Mouse (Mus musculus): ENCODE results near the gene Gm27029. TPM values are rescaled to one million over a fixed set of nuclear protein-coding genes. Genes with fewer than 3 reads are reported as not detected.

The Gm27029 gene
- polyA plus RNA-seq, 1 experiment from 2014 or later, result 1.5 TPM

DNA sequence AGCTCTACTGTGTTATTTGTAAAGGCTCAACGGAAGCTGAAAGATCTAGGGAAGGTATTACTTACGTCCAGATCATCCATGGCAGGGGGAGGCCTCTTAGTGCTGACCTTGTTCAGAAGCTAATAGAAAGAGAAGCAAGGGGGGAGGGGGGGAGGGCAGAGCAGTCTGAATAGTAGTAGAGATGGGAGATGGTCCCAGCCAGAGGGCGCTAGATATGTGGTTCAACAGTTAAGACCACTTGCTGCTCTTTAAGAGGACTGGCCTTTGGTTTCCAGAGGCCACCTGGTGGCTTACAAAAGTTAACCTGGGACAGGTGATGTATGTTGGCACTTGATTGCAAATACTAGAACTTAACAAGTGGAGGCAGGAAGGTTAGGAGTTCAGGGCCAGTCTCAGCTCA lies 5.0 kb downstream of the Gm27029 start:
- DNase-seq (no peak), ATAC-seq (no peak)
- no peak overlapping the region for H3K9ac ChIP-seq (replicated peaks)
- H3K4me2 ChIP-seq (ENCODE audit: low read depth, low read length), result no peak overlapping the region
- H3K4me3 ChIP-seq (ENCODE audit: low read depth, low read length), result no peak overlapping the region
- H3K27me3 ChIP-seq (ENCODE audit: insufficient read depth, low read length), result no peaks in the 10 kb centered on the region
- H3K36me3 ChIP-seq (replicated peaks; ENCODE audit: insufficient read depth, low read length), result no peaks in the 10 kb centered on the region
- TF ChIP-seq CTCF (IDR thresholded peaks at IDR 0.05; ENCODE audit: low read depth) (peak; percentile 34; the same call in 1 of the 2 replicates), EP300 (IDR thresholded peaks at IDR 0.05; ENCODE audit: low read depth) (no peak)
- peaks cover 17% of the 10 kb centered on the region for H3K4me1 ChIP-seq (ENCODE audit: insufficient read depth)
- 48% methylated on average over 3 of the region's 3 CpGs for WGBS (ENCODE audit: insufficient replicate concordance)
- H3K9me3 ChIP-seq (ENCODE audit: low read length), result no peaks in the 10 kb centered on the region
- no peak overlapping the region for H3K27ac ChIP-seq (ENCODE audit: low read depth)

DNA sequence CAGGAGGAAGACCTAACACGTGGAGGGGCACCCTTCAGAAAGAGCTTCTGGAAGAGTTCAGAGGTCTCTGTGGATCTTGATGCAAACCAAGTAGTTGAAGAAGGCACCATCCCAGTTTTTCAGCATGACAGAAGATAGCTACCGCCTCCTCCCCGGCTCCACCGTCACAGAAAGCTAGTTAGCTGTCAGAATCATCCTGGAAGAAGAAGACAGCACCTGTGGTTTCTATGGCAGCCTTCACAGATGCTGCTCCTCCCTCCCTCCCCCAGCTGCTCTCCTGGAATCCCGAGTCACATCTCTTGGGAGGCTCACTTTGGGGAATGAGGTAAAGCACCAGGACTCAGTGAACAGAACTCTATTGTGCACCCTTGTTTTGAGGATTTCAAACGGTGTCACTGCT lies 5.6 kb downstream of the Gm27029 start:
- ATAC-seq (no peak), DNase-seq (no peak)
- Histone ChIP-seq H3K4me1 (ENCODE audit: insufficient read depth) (peaks cover 11% of the 10 kb centered on the region), H3K4me3 (ENCODE audit: low read depth, low read length) (no peak overlapping the region), H3K27ac (ENCODE audit: low read depth) (no peak overlapping the region), H3K4me2 (ENCODE audit: low read depth, low read length) (no peak overlapping the region), H3K27me3 (ENCODE audit: insufficient read depth, low read length) (no peaks in the 10 kb centered on the region), H3K36me3 (replicated peaks; ENCODE audit: insufficient read depth, low read length) (peaks cover 1% of the 10 kb centered on the region), H3K9me3 (ENCODE audit: low read length) (no peaks in the 10 kb centered on the region), H3K9ac (replicated peaks) (no peak overlapping the region)
- 69% methylated on average over 6 of the region's 6 CpGs for WGBS (ENCODE audit: insufficient replicate concordance)
- no peak for TF ChIP-seq CTCF (IDR thresholded peaks at IDR 0.05; ENCODE audit: low read depth)
- TF ChIP-seq EP300 (IDR thresholded peaks at IDR 0.05; ENCODE audit: low read depth), result no peak

DNA sequence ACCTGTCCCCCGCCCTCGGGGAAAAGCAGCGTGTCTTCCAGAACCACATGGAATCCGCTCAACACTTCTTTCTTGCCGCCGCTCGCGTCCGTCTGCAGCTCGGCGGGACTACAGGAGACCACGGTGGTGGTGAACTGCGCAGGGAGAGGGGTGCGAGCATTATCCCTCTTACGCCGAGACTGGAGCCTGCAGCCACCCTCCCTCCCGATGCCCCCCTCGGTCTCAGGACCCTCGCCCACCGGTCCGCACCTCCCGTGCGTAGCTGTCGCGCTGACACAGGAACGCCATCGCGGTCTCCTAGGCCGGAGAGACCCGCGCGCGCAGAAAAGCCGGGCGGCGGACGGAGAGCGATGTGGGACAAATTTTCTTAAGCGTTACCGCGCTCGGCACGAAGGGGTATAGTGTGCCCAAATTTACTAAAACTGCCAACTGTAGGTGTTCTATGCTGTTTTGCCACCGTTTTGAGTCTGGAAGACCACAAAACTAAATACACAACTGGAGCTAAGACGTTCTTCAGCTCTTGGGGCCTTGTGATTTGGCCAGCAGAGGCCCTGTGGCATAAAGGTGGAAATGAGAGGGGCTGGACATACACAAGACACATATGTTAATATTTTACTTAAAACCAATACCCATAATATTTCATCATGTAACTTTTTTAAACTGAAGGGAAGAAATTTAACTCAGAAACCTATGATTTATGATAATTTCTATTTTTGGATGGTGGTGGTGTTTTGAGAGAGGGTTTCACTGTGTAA lies 7.3 kb downstream of the Gm27029 start, which contains the start of gene Aarsd1:
Gene Aarsd1, minus strand, starts transcription at position 515 of the 755 bp plus-strand sequence.
- Histone ChIP-seq H3K4me1 (ENCODE audit: insufficient read depth) (peaks cover 7% of the 10 kb centered on the region), H3K27me3 (ENCODE audit: insufficient read depth, low read length) (no peaks in the 10 kb centered on the region), H3K9me3 (ENCODE audit: low read length) (no peaks in the 10 kb centered on the region), H3K27ac (ENCODE audit: low read depth) (peak within 1 kb of the TSS; percentile 60), H3K9ac (replicated peaks) (peak within 1 kb of the TSS; percentile 90), H3K36me3 (replicated peaks; ENCODE audit: insufficient read depth, low read length) (peaks cover 14% of the 10 kb centered on the region), H3K4me3 (ENCODE audit: low read depth, low read length) (peak within 1 kb of the TSS; percentile 97), H3K4me2 (ENCODE audit: low read depth, low read length) (peak within 1 kb of the TSS; percentile 99)
- TF ChIP-seq EP300 (IDR thresholded peaks at IDR 0.05; ENCODE audit: low read depth) (no peak), CTCF (IDR thresholded peaks at IDR 0.05; ENCODE audit: low read depth) (no peak)
- WGBS (ENCODE audit: insufficient replicate concordance), result under 1% methylated on average over 44 of the region's 45 CpGs
- ATAC-seq, result peak; percentile 91
- DNase-seq, result peak; percentile 89

DNA sequence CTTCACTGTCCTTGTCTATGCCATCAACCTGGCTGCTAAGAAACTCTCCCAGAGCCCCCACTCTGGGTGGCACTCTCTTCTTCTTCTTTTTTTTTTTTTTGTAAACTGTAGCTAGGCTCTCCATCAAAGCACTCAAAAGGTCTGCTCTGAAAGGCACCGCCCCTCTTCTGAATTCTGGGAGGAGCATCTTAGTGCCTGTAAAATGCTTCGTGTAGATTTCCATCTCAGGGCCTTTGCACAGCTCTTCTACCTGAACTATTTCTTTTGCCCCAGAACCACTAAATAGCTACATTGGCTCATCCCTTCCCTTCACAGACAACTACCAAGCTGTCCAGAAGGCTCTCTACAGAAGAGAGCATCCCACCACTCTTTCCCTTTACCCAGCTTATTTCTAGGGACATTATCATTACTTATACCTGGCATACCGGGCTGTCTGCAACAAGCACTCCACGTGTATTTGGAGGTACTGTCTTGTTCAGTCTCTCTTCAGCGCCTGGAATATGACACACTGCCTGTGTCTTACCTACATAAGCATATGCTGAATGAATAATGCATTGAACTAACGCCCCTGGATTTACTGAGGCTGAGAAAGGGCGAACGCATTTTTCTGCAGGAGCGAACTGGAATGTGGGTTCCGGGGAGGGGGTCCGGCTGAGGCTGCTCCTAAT lies 8.0 kb downstream of the Gm27029 start:
- no peak; the same call in 1 of the 2 replicates for ATAC-seq
- Histone ChIP-seq H3K4me1 (ENCODE audit: insufficient read depth) (peaks cover 7% of the 10 kb centered on the region), H3K4me3 (ENCODE audit: low read depth, low read length) (peak overlapping the region; percentile 97), H3K9me3 (ENCODE audit: low read length) (no peaks in the 10 kb centered on the region), H3K27ac (ENCODE audit: low read depth) (peak overlapping the region; percentile 60), H3K27me3 (ENCODE audit: insufficient read depth, low read length) (no peaks in the 10 kb centered on the region), H3K4me2 (ENCODE audit: low read depth, low read length) (peak overlapping the region; percentile 99), H3K36me3 (replicated peaks; ENCODE audit: insufficient read depth, low read length) (peaks cover 17% of the 10 kb centered on the region), H3K9ac (replicated peaks) (peak overlapping the region; percentile 90)
- under 1% methylated on average over 11 of the region's 11 CpGs for WGBS (ENCODE audit: insufficient replicate concordance)
- TF ChIP-seq EP300 (IDR thresholded peaks at IDR 0.05; ENCODE audit: low read depth) (no peak), CTCF (IDR thresholded peaks at IDR 0.05; ENCODE audit: low read depth) (no peak)
- DNase-seq, result peak; percentile 30

DNA sequence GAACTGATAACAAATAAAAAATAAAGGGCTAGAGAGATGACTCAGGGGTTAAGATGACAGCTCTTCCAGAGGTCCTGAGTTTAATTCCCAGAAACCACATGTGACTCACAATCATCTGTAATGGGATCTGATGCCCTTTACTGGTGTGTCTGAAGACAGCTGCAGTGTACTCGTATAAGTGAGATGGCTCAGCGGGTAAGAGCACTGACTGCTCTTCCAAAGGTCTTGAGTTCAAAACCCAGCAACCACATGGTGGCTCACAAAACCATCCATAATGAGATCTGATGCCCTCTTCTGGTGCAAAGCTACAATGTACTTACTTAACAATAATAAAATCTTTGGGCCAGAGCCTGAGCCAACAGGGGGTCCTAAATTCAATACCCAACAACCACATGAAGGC lies 9.3 kb downstream of the Gm27029 start:
- H3K27ac ChIP-seq (ENCODE audit: low read depth), result no peak overlapping the region
- no peak for ATAC-seq
- H3K36me3 ChIP-seq (replicated peaks; ENCODE audit: insufficient read depth, low read length), result peaks cover 22% of the 10 kb centered on the region
- WGBS (ENCODE audit: insufficient replicate concordance), result 84% methylated on average over 2 of the region's 2 CpGs
- no peaks in the 10 kb centered on the region for H3K9me3 ChIP-seq (ENCODE audit: low read length)
- no peak overlapping the region for H3K4me3 ChIP-seq (ENCODE audit: low read depth, low read length)
- H3K27me3 ChIP-seq (ENCODE audit: insufficient read depth, low read length), result no peaks in the 10 kb centered on the region
- H3K4me1 ChIP-seq (ENCODE audit: insufficient read depth), result peaks cover 7% of the 10 kb centered on the region
- no peak overlapping the region for H3K4me2 ChIP-seq (ENCODE audit: low read depth, low read length)
- DNase-seq, result no peak
- no peak overlapping the region for H3K9ac ChIP-seq (replicated peaks)
- TF ChIP-seq CTCF (IDR thresholded peaks at IDR 0.05; ENCODE audit: low read depth) (no peak), EP300 (IDR thresholded peaks at IDR 0.05; ENCODE audit: low read depth) (no peak)

DNA sequence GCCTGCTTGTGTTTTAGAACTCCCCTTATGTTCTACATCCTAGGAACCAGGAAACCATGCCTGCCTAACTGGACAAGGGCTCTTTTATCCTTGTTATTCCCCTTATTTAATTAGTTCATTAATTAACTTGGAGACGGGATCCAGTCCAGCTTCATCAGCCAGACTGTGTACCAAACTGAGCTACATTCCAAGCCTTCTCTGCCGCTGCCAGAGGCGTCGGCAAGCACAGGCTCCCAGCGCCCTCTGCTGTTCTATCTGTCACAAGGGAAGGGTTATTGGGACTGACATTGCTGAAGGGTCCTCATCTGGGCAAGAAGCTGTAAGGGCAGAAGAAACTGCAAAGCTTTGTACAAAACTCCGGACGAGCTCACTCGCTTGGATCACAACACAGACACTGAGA lies 29.5 kb downstream of the Gm27029 start:
- no peaks in the 10 kb centered on the region for H3K27me3 ChIP-seq (ENCODE audit: insufficient read depth, low read length)
- H3K4me3 ChIP-seq (ENCODE audit: low read depth, low read length), result no peak overlapping the region
- no peak overlapping the region for H3K9ac ChIP-seq (replicated peaks)
- no peaks in the 10 kb centered on the region for H3K9me3 ChIP-seq (ENCODE audit: low read length)
- TF ChIP-seq EP300 (IDR thresholded peaks at IDR 0.05; ENCODE audit: low read depth) (no peak), CTCF (IDR thresholded peaks at IDR 0.05; ENCODE audit: low read depth) (peak; percentile 92)
- DNase-seq, result peak; percentile 77
- peak; percentile 38; the same call in 1 of the 2 replicates for ATAC-seq
- peaks cover 3% of the 10 kb centered on the region; the same call in 1 of the 2 replicates for H3K4me1 ChIP-seq (ENCODE audit: insufficient read depth)
- H3K36me3 ChIP-seq (replicated peaks; ENCODE audit: insufficient read depth, low read length), result no peaks in the 10 kb centered on the region
- H3K27ac ChIP-seq (ENCODE audit: low read depth), result no peak overlapping the region
- no peak overlapping the region for H3K4me2 ChIP-seq (ENCODE audit: low read depth, low read length)
- WGBS (ENCODE audit: insufficient replicate concordance), result 6% methylated on average over 8 of the region's 8 CpGs
